Mouse (Mus musculus) heart, adult 8-10 months (tissue): ENCODE measurements at regions not wholly inside any gene's neighbourhood (a gene's known extent, or its start where the extent isn't known, plus 50 kb on each side); places are given as distances from the start of the nearest gene placed in this dataset.

ENCODE experiments used
- DNase-seq: peaks from one replicate; pipeline ENCODE4 v3.0.0; 2022; ENCODE audit warnings: low spot score

DNA sequence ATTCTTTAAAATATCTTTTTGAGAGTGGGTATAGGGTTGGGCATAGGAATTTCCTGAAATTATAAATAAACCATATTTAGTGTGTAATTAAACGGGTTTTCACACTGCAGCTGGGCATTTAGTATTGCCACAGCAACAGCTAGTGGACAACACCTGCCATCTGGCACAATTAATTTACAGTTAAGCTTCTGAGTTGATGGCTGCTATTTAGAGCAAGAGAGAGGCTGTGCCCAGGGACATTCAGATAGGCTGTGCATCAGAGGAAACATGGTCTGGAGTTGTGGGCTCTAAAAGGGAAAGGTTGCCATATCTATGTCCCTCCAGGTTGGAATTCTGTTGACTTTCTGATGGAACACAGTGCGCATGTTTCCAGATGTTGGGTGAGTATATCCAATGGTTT is 227.1 kb downstream of the Pth2r start:
- no peak for DNase-seq

GRCm38 (mm10) chr1:65535674-65536073 is 253.8 kb downstream of the Pth2r start:
- no peak for DNase-seq

DNA sequence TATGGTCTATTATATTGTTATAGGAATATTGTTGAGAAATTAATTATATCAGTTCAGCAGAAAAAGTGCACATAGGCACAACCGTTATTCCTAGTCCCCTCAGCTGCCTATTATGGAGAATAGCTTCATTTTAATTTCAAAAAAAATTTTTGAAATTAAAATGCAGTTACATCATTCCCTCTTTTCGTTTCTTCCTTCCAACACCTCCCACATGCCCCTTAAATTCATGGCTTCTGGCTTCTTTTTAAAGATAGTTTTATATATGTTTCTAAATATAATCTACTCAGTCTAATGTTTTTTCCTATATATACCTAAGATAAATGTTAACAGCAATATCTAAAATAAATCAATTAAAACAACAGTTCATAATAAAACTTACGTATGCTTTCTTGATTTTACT is 256.7 kb downstream of the Pth2r start:
- DNase-seq: no peak

DNA sequence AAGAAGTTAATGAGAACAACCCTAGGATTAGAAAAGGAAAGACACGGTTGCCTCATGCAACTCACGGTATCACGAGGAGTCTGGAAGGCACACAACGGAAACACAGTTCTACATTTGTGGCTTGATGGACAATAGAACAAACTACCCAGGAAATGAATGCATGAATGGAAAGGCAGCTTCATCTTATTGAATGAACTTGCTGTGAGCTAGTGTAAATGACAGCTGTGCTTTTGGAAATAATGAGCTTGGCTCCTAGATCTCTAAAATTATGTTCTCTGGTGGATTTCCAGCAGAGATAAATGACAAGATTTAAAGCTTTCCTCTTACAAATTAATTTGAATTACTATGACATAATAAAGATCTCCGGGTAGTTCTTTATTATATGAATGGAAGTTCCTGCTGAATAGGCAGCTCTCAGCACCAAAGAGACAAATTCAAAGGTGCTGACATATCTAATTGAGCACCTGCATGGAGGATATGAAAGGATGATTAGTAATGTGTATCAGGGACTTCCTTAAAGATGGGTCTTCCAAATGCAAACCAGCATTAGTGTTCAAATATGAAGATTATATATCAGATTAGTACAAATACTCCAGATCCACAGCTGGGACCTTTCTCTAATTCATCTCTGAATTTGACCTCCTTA is 262.5 kb downstream of the Pth2r start:
- no peak for DNase-seq

DNA sequence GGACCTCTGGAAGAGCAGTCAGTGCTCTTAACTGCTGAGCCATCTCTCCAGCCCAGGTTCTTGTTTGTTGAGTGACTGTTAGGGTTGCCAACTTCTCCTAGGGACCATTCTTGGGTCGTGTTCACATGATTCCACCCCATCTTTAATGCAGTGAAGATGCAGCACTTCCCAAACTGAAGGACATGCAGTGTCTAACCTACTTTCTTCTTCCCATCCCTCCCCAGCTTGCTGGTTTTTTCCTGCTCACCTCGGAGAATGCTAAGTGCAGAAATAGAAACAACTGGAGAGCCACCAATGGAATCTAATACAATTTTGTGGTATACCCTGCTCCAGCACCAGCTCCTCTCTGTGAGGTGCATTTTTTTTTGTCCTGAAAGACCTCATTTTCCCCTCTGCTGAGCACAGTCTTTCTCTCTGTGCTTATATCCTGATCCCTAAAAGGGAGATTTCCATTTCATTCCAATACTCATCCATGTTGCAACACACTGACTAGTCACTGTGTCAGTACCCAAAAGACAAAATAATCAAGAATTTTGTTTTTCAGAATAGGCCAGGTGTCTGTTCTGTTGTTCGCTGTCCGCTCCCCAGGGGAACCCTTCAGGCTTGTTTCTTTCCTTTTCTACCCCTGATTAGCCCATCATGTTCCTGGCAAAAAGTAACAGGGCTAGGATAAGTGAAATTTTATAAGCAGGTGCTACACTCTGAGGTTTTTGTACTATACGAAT is 263.6 kb downstream of the Pth2r start:
- DNase-seq: no peak

- DNase-seq: no peak
Observed at GRCm38 (mm10) chr1:65548830-65549229, 267.0 kb downstream of the Pth2r start.

GRCm38 (mm10) chr1:65587402-65587801 is 305.5 kb downstream of the Pth2r start:
- no peak for DNase-seq

DNA sequence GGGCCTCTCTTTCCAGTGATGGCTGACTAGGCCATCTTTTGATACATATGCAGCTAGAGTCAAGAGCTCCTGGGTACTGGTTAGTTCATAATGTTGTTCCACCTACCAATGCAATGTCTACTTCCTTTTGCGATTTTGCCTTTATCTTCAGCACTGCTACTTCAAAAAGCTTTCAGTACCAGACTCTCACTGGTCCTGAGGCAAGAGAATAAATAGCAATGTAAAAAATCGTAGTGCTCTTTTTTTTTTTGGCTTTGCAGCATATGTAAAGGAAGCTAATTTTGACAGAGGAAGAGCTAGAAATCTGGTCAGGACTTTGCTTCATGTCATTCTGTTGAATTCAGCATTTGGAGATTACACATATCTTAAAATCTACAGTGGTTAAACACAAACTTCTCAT is 291.0 kb upstream of the Crygf start:
- DNase-seq: no peak

DNA sequence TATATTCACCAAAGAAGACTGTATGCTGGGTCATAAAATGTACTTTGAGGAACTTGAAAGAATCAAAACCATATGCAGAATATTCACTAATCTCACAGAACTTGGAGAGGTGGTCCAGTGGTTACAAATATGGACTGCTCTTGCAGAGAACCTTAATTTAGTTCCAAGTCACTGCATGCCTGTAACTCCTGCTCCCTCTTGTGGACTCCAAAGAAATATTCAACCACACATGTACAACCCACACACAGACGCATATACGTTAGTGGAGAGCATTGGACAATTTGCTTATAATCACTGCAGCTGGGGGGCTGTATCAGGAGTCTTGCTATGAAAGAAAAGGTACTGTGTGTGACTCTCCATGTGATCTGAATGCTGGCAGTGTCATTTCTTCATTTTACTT is 271.9 kb upstream of the Crygf start:
- DNase-seq: no peak

- no peak for DNase-seq
Observed at GRCm38 (mm10) chr1:65681960-65682359, 244.4 kb upstream of the Crygf start.

- no peak for DNase-seq
Observed at GRCm38 (mm10) chr1:65687322-65687721, 239.0 kb upstream of the Crygf start.

- no peak for DNase-seq
Observed at GRCm38 (mm10) chr1:65730262-65730661, 196.1 kb upstream of the Crygf start.

- no peak for DNase-seq
Observed at GRCm38 (mm10) chr1:65757951-65758350, 168.4 kb upstream of the Crygf start.

- DNase-seq: no peak
Observed at GRCm38 (mm10) chr1:65761141-65761540, 165.2 kb upstream of the Crygf start.

DNA sequence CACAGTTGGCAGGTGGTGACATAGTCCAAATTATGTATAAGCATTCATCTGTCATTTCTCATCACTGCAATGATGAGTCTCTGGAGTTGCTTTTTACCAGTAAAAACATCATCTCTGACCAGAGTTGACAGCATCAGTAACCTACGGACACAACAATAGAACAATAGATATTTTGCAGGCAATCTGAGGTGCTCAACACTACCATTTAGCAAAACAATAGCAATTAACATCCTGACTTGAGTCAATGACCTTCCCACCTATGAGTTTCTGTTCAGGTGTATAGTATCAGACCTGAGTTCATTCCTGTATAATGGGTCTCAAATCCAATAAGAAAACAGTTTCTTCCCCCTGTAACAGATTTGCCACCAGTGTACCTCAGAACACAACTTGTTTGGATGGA is 126.1 kb upstream of the Crygf start:
- DNase-seq: no peak

- DNase-seq: no peak
Observed at GRCm38 (mm10) chr1:65820771-65821170, 105.5 kb upstream of the Crygf start.

GRCm38 (mm10) chr1:65841116-65841515 is 85.2 kb upstream of the Crygf start:
- no peak for DNase-seq

GRCm38 (mm10) chr1:65847005-65847404 is 79.3 kb upstream of the Crygf start:
- peak; percentile 64 for DNase-seq

DNA sequence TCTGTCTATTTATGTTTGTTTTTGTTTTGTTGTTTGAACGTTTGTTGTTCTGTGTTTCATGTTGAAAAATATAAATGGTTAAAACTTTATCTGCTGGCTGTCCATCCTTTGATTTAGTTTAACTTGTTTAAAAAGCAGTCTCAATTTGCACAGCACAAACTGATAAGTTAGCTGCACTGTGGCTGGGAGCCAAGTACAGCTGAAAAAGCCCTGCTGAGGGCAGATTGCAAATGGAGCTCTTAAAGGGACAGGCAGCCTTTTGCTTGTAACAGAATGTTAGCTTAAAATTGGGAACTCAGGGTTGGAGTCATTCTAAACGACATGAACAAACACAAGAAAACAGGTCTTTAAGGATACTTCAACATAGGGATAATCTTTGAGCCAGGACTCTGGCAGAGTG is 52.6 kb upstream of the Crygf start:
- DNase-seq: peak; percentile 46
